Mouse (Mus musculus): ENCODE data around the gene Bod1.
A peak's percentile ranks its signal among the peaks of the same experiment; 100 is the strongest.

The Bod1 gene

DNA sequence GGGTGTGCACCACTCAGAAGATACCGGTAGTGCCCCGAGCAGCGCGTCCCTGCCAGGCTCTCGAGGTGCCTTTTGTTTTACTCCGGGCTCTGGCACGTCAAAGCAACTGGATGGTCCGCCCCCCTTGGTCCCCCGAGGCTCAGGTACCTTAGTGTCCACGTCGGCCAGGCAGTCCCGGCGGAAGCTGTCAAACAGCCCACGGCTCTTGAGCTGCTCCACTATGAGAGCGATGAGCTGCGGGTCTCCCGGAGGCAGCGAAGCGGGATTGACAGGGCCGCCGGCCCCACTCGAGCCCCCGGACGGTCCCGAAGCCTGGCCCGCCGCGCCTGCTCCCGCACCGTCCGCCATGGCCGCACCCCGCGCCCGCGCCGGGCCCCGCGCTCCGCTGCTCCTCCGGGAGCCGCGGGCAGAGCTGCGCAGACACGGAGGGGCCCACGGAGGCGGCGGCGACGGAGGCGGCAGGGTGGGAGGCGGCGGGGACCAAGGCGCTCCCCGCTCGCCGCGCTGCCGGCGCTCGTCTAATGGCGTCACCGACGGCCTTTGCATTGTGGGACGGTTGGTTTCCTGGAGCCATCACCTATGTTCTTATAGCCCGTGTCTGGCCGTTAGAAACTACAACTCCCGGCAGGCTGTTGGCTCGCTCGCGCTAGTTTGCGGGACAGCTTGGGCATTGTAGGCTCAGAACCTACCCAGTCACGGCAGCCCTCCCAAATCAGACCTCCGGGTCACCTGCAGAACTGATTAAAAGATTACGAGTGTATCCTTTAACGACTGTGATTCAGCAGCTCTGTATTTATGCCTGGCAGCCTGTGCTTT, at the start of gene Bod1:
Gene Bod1 (minus strand): TSS at position 532 of the 816 bp plus-strand sequence.
- DNase-seq: peak; percentile 97

DNA sequence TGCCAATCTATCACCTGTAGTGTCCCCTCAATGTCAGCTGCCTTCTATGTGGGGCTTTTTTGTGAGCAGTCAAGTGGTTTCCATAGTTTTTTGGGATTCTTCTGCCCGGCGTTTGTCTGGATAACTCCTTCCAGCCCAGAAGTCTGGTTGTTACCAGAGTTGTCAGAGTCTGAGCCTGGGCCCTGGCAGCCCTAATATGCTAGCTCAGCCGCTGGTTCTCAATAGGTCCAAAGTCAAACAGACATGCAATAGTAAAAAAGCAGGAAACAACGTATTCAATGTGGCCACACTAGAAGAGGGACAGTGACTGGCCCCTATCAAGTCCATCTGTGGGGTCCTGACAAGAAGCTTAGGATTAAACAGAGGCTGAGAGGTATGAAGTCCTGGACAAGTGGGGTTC, 47.4 kb upstream of the Bod1 start:
- no peak for DNase-seq

DNA sequence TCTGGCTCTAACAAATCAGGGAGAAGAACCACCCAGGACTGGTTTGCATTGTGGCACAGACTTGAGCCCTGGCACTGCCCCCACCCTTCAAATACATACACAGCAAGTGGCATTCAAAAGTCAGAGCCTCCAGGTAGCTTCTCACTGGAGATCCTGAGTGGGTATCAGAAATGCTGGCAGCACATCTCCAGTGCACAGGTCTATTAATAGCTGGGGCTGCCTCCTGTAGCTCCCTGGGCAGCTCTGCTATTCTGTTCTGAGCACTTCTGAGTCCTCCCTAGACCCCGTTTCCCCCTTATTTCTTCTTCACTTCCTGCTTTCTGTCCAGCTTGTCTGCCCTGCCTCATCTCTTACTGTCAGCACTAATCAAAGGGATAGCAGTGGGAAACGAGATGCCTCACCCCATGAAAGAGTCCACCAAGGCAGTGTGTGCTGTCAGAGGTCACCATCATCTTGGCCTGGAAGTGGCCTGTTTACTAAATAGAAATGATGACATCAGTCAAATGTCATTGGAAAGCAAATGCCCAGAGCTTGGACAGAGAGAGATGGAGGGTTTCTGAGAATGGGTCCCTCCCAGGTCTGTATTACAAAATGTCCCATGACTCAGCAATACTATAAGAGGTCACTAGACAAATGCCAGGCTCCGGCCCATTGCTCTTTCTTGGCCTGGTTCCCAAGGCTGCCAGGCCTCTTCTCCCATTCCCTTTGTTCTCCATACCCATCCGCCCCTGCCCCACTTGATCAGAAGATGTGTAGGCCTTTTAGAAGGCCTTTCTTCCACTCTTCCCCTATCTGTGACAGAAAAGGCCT, 46.4 kb upstream of the Bod1 start:
- peak; percentile 64 for DNase-seq

DNA sequence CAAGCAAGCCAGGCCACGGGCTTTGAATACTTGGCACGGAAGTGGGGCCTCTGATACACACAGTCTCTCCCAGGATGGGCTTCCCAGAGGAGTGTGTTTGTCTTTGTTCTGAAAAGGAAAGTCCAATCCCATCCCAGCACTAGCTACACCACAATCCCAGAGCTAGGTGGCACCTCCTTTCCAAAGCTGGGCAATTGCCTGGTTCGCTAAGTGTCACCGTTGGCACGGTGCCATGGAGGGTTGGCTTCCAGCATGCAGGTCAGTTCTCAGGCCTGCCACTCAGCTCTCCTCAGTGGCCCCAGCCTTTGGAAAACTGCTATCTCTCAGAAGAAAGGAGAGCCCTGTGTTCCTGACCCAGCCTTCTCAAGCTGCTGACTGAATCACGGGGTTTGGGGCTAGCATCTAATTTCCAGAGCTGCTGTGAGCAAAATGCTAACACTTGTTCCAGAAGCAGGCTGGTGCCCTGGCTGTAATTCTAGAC, 42.0 kb upstream of the Bod1 start:
- DNase-seq: peak; percentile 86

DNA sequence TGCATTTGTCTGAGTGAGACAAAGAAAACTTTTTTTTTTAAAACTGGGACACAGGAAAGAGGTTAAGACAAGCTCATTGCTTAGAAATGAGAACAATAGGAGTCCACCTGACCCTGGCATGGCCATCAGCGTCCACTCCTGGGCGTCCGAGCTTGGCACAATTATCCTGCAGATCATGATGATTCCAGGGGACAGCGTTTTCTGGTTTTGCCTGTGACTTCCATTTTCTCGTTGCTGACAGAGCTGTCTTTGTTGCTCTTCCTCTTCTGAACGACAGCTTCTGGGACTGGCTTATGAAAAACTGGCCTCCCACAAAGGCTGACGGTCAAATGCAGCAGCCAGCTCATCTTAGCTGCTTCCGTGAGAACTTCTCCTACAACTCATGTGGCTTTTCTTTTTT, 41.4 kb upstream of the Bod1 start:
- DNase-seq: no peak

DNA sequence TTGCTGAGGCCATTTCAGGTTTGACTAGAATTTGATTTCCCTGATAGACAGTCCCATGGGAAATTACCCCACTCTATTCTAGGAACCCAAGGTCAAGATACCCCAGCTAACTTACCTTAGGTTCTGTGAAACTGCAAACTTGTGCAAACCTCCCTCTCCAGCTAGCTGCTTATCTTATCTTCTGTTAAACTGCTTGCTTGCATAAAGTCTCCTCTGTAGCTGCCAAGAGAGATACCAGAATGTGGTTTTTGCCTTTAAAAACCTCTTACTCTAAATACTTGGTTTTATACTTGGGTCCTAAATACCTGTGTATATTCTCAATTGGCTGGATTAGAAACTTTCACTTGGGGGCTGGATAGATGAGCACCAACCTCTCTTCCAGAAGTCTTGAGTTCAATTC, 36.1 kb upstream of the Bod1 start:
- no peak for DNase-seq

DNA sequence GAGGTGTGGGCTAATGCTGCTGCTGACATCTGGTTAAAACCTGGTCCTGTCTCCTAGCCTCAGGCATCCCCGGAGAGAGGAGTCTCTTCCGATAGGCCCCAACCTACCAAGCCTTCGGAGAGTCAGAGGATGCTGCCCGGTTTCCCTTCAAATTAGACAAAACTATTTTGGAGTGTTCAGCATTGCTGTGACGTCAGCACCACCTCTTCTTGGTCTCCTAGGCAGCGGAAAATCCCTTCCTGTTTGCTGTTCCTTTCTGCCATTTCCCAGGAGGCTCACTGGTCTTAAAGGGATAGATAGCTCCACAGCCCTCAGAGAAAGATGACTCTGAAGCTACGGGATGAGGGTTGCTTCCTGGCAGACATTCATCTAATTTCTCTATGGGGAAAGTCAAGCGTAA, 31.5 kb upstream of the Bod1 start:
- peak; percentile 32 for DNase-seq

- no peak for DNase-seq
Observed at GRCm38 (mm10) chr11:31701901-31702300, 30.2 kb upstream of the Bod1 start.

GRCm38 (mm10) chr11:31699502-31699901, 27.8 kb upstream of the Bod1 start:
- no peak for DNase-seq

DNA sequence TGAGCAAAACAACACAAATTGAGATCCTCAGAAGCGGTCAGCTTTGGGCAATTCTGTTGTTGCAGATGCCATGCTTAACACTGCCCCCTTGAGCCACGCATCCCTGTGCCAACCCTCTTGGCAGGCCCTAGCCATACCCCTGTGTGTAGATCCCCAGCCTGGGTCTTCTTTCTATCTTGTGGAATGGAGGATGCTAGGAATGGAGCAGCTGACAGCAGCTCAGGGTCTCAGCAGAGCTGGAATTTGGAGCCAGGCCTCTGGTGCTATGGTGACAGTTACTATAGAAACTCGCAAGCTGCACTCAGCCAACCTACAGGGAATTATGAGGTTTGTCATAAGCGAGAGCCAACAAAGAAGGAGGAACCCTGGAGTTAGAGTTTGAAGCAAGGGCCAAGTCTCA, 23.1 kb upstream of the Bod1 start:
- no peak for DNase-seq

- no peak for DNase-seq
Observed at GRCm38 (mm10) chr11:31694109-31694508, 22.4 kb upstream of the Bod1 start.

DNA sequence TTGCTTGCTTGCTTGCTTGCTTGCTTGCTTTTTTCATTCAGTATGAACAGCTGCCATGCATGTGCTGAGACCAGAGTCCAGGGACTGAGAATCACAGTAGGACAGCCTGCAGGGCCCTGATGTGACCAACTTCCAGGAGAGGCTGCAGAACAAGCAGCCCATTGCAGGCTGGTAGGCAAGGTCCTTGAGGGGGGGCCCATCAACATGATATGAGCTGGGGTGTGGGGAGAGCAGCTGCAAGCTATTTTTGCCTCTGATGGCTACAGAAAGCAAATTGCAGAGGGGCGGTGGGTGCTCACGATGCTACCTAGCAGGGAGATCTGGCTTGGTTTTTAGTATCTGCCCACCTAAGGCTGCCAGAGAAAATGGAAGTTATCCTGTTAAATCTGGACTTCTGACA, 21.6 kb upstream of the Bod1 start:
- DNase-seq: no peak

DNA sequence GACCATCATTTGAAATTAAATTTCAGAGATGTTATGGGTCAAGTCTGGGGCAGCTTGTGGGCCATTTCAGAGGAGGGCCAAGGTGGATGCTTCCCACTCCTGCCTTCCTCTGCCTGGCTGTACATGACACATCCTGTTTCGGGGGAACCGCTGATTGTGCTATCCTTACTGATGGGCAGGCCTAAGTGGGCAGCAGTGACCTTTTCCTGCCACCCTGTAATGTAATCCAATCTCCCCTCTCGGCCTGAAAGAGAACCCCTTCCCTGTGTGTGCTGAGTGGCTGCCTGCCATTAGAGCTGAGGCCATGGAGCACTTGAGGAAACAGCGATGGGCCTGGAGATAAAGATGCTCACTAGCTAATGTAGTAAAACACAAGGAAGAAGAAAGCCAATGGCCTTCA, 17.3 kb upstream of the Bod1 start:
- DNase-seq: no peak

GRCm38 (mm10) chr11:31684913-31685567, 13.4 kb upstream of the Bod1 start:
- DNase-seq: peak; percentile 69

GRCm38 (mm10) chr11:31684126-31684525, 12.4 kb upstream of the Bod1 start:
- DNase-seq: no peak

- no peak for DNase-seq
Observed at GRCm38 (mm10) chr11:31679840-31680381, 8.2 kb upstream of the Bod1 start.

GRCm38 (mm10) chr11:31677309-31677708, 5.6 kb upstream of the Bod1 start:
- no peak for DNase-seq

- DNase-seq: no peak
Observed at GRCm38 (mm10) chr11:31676661-31677252, 5.1 kb upstream of the Bod1 start.

DNA sequence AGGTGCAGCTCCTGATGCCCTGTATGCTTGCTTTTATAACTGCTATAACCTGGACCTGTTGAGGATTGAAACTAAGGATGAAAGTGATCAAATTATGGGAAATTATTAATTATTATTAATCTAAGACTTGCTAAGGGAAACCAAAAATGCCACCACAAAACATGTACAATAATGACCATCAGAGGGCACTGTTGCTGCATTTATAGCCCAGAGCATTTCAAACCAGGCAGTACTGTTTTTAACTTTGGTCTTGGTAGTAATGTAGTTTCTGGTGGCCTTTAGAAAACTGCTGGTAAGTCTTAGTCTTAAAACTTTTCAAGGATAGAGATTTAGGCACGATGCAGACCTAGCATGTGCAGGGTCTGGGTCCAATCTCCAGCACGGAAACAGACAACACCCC, 3.7 kb upstream of the Bod1 start:
- peak; percentile 84 for DNase-seq

DNA sequence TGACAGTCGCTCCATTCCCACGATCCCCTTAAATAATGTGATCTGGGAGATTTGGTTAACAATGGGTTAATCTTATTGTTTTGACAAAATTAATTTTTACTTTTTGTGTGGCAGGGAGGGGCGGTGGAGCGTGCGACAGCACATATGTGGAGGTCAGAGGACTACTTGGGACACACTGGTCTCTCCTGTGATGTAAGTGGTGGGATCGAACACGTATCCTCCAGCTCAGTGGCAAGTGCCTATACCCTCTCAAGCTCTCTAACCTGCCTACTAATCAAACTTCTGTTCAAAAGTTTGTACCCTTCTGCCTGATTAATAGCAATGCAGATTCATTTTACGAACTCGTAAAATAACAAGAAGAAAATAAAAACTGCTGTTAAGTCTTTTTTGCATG, 482 bp upstream of the Bod1 start:
- DNase-seq: peak; percentile 42

DNA sequence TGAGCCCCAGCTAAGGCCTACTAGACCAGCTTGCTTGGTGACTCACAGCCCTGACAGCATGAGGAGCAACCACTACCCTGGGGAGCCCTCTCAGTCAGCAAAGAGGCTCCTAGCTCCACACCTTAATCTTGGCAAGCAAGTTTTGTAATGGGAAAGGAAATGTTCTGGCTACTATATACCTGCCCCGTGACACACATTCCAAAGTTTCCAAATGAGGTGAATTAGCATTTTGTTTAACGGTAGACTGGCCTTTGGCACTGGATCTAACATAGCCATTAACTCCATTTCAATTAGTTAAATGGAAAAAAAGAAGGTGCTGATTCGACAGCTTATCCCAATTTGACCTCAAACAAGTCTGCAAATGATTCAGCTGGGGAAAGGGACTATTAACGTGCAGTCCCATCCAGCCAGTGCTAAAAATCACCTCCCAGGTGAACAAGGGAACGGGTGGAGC, 1.2 kb downstream of the Bod1 start:
- peak; percentile 94 for DNase-seq

DNA sequence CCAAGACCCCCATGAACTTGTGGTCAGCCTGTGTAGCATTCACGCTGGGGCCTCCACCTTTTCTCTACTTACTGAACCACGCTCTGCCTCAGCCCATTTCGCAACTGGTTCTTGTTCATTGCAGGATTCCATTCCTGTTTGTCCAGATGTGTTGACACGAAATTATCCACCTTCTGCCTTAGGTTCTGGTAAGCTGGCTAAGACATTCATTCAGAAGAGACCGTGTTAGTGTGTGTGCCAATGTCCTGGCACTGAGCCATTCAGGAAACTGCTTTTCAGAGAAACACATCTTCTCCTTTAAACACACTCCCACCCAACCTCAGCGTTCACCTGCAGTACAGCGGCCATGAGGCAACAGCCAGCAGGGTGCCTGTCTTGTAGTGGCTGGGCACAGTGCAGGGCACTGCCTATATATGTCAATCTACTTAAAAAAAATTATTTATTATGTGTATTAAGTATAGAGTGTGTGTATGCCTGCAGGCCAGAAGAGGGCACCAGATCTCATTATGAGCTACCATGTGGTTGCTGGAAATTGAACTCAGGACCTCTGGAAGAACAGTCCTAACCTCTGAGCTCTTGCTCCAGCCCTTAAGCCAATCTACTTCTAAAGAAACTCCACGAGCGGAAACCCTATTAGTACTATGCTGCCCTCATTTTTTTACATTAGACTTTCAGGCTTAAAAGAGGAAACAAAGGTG, 2.4 kb downstream of the Bod1 start:
- no peak for DNase-seq
